Mouse (Mus musculus): ENCODE results near the gene Dlec1.

Gene Dlec1

GRCm38 (mm10) chr9:119089437-119089836 is 12.8 kb upstream of the Dlec1 start:
- in situ Hi-C loops (cut with MboI): no loop called here

GRCm38 (mm10) chr9:119090462-119090861 is 11.8 kb upstream of the Dlec1 start:
- in situ Hi-C loops (cut with MboI): no loop called here

GRCm38 (mm10) chr9:119091581-119092310 is 10.5 kb upstream of the Dlec1 start:
- in situ Hi-C loops (cut with MboI): no loop called here

DNA sequence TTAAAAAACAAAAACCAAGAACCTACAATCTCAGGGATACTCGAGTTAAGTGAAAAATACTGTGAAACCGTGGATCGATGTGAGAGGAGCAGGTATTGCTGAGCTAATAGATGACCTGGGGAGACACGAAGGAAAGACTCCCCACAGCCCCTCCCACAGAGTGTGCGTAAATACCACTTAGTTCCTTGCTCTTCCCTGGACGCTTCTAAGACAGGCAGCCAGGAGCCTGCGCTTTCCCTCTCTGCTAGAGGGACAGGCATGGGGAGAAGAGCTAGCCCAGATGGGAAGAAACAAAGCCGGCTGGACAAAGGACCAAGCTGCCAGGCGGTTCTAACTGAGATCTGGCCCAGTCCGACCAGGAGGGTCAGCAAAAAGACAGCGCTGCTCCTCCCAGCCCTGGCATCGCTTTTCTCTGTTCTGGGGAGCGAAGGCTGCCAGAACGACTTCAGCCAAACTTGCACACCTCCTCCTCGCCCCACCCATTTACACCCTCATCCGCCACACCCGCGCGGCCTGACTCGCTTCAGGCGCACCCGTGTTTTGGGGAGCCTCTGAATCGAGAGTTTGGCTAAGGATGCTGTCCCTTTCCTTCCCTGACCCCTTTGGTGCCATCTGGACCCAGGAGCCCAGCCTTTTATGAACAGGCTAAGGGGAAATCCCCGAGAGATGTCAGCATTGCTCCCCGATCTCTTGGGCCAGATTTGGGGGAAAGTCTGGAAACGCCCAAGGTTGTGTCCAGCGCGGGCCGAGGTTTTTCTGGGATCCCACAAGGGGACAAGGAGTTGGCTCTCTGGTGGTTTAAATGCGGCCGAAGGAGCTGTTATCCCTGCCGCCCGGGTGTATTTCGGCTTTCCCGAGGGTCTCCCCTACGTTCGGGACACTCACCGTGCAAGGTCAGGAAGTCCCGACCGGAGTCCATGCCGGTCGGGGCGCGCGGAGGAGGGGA is 9.5 kb upstream of the Dlec1 start:
- in situ Hi-C loops (cut with MboI): no loop called here

DNA sequence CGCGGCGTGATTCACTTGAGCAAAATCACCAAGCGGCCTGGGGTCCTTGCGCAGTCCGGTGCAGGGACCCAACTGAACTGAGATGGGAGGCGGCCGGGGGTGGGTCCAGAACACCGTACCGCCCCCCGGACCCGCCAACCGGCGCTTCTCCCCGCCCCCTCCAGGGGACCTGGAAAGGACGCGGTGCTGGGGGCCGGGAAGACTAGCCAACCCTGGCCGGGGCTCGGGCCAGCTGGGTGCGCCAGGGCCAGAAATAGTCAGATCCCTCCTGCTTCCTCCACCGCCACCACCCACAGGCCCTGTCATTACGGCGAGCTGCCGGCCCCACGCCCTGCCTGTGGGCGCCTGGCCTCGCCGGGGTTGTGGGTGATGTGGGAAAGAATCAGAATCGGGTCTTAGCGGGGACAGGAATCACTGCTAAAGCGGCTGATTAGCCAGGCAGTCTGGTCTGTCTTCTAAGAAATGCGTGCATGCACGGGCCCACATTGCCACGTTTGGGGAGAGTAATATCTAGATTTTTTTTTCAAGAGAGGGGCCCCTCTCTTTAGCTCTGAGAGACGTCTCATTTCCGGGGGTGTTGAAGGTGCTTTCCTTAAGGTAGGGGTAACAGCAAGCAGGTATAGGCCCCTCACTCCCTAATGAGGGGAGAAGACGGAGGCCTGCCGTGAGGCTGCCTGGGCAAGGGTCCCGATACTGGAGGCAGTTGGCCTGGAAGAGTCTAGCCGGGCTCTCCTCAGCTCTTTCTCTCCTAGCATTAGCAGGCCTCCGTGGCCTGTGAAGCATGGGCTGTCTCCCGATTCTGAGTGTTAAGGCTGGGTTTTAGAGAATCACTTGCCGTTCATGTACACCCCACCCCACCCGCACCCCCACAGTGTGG is 8.6 kb upstream of the Dlec1 start, which contains the start of gene Plcd1:
Plcd1 (minus strand) TSS at position 84 of the 877 bp plus-strand sequence.
- in situ Hi-C loops (cut with MboI): no loop called here

- in situ Hi-C loops (cut with MboI): no loop called here
Observed at GRCm38 (mm10) chr9:119094462-119095109, 7.7 kb upstream of the Dlec1 start.

GRCm38 (mm10) chr9:119100177-119100898 is 1.9 kb upstream of the Dlec1 start:
- in situ Hi-C loops (cut with MboI): no loop called here

- in situ Hi-C loops (cut with MboI): no loop called here
Observed at GRCm38 (mm10) chr9:119102783-119103113, 470 bp downstream of the Dlec1 start.

- in situ Hi-C loops (cut with MboI): no loop called here
Observed at GRCm38 (mm10) chr9:119107566-119107965, 5.3 kb downstream of the Dlec1 start.

DNA sequence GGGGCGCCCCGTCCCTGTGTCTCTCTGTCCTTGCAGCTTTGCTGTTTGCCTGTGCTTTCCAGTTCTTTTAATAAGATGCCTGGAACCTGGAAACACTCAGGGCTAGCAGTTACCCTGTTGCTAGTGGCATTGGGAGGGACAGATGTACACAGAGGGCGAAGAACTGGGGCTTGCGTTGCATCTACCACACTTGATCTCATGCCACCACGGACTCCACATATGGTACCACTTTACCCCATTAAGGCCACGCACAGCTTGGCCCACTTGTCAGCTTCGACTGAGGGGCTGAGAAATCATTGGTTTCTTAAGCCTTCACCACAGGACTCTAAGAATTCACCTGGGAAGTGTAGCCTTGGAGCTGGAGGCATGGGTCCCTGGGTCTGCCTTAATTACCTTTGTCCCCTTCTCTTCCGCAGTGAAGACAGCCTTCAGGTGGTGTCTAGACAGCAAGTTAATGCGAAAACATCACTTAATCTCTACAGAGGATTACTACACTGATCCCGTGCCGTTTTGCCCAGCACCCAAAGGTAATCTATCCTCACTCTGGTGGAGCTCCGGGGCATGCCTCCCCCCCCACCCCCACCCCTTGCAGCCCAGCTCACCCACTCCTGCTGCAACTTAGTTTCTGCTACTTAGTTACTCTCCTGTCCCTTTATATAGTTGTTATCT is 7.5 kb downstream of the Dlec1 start:
- in situ Hi-C loops (cut with MboI): no loop called here

DNA sequence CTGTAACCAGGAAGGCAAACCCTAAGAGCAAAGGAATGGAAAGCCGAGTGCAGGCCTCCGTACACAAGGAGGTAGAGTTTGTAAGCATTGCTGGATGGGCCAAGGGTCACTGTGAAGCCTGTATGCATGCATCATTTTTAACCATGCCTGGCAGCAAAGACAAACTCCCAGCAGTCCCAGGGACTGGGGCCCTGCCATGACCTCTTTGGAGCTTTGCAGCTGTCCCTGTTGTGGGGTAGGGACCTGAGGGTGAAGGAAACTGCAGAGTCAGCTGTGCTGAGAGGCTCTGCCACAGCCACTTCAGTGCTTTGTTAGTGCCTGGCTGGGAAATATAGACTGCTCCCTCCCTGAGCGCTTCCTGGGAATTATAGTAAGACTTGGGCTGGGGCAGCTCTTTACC is 8.4 kb downstream of the Dlec1 start:
- in situ Hi-C loops (cut with MboI): no loop called here

- in situ Hi-C loops (cut with MboI): no loop called here
Observed at GRCm38 (mm10) chr9:119114911-119115310, 12.6 kb downstream of the Dlec1 start.

- in situ Hi-C loops (cut with MboI): no loop called here
Observed at GRCm38 (mm10) chr9:119119409-119120167, 17.3 kb downstream of the Dlec1 start.

- in situ Hi-C loops (cut with MboI): no loop called here
Observed at GRCm38 (mm10) chr9:119120168-119120560, 17.9 kb downstream of the Dlec1 start.

DNA sequence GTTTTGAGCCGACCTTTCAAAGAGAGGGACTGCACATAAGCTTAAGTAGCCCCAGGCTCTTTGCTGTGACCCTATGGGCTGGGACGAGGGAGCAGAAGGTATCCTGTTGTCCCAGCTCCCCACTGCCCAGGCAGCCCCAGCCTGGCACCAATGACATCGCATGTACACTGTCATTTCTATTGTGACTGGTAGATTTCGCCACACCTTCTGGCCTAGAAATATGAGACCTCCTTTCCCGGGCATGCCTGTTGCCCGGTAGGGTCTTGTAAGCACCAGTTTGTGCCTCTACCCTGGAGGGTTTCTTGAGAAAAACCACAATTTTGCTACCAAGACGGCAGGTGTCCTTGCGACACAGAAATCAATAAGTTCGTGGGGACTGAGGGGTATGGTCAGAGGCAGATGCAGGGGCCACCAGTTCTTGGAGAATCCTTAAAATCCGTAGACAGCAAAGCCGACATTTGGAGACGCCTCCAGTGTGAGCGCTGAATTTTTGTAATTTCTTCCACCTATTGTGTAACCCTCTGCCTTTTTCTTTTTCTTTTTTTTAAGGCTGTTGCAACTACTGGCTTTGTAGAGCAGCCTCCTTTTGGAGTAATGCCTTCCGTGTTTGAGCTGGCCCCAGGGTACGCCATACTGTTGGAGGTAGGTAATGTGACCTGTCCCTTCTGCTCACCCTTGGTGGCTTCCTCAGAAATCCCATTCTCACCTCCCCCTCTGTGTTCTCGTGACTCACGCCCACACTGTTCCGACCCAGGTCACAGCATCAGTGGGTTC is 20.5 kb downstream of the Dlec1 start:
- in situ Hi-C loops (cut with MboI): no loop called here

- in situ Hi-C loops (cut with MboI): no loop called here
Observed at GRCm38 (mm10) chr9:119128436-119129181, 26.3 kb downstream of the Dlec1 start.

- in situ Hi-C loops (cut with MboI): no loop called here
Observed at GRCm38 (mm10) chr9:119130692-119131091, 28.4 kb downstream of the Dlec1 start.

GRCm38 (mm10) chr9:119138836-119139235 is 36.6 kb downstream of the Dlec1 start:
- in situ Hi-C loops (cut with MboI): no loop called here
